Mouse (Mus musculus): Measurements from ENCODE around the gene Tbck.

Gene Tbck

DNA sequence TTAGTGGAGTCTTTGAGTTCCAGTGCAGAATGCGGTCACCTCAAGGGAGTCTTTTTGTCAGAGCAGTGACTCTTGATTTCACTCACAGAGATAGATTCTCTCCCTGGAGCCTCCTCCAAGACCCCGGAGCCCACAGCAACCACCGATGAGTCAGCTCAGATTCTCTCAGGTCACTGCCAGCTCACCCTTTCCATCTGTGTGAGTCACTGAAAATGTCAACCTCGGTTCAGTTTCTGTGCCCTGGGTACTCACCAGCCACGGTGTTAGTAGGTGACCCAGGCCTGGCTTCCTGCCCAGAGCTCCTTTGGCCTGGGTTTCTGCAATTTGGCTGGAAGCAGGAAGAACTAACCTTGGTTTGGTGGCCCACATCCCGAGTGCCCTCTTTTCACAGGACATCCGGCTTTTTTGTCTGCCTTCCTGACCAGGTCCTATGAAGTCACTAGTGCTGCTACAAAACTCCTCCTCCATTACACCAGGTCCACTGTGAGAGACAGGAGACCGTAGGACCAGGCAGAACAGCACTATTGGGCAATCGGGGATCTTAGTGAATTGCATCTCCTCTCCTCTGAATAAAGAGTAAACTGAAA lies 187.5 kb downstream of the Tbck start:
- no peak for DNase-seq

DNA sequence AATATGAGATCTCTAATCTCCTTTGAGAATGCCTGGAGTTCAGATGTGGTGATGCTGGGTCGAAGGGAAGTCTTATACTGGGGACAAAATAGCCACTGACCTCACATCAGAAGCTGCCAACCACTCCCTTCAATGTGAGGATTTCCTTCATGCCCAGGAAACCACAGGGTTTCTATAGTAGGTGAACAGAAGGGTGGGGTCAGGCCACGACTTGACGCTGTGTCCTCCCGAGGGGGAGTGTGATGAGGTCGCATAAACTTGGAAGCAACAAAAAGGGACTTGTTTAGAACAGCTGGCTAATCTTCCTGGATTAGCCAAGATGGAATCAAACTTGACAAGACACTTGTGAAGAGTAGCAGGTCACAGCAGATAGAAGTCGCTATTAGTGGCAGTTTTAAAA lies 189.3 kb downstream of the Tbck start:
- DNase-seq = no peak

GRCm38 (mm10) chr3:132876011-132876708 lies 192.2 kb downstream of the Tbck start:
- no peak for DNase-seq

GRCm38 (mm10) chr3:132876933-132877676 lies 193.2 kb downstream of the Tbck start:
- no peak for DNase-seq

GRCm38 (mm10) chr3:132880361-132880760 lies 196.4 kb downstream of the Tbck start:
- DNase-seq = no peak

DNA sequence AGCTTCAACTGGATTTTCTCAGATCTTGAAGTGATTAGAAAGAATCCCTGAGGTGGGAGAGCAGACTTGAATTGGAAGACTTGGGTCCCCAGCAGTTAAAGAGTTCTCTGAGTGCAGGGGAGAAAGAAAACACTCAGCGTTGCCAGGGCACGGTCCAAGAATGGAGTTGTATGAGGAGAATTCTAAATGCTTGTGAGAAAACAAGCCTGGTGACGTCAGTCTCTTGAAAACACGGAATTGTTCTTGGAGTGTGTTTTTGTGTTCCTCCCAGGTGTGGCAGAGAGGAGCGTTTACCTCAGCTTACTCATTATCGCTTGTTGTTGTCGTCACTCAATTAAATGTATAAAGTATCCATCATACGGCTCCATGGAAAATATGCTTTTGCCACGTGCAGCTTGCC lies 196.9 kb downstream of the Tbck start:
- DNase-seq = no peak

GRCm38 (mm10) chr3:132883256-132883655 lies 199.3 kb downstream of the Tbck start:
- DNase-seq = no peak

GRCm38 (mm10) chr3:132884459-132884858 lies 200.5 kb downstream of the Tbck start:
- no peak for DNase-seq

- DNase-seq = no peak
These were observed 202.6 kb downstream of the Tbck start for GRCm38 (mm10) chr3:132886419-132887050.

- no peak for DNase-seq
These were observed 203.3 kb downstream of the Tbck start for GRCm38 (mm10) chr3:132887074-132887848.

All from liver (tissue).